Mouse (Mus musculus) CH12.LX (cell line): ENCODE measurements around the gene Msi2. TPM values are rescaled to one million over a fixed set of nuclear protein-coding genes. Genes with fewer than 3 reads are reported as not detected.

Experiments used
- DNase-seq: peaks from one replicate; pipeline ENCODE4 v3.0.0-alpha.2; 2013; ENCODE audit errors: extremely low read depth
- H3K27ac ChIP-seq: 2 replicates; pipeline ENCODE4 v1.5.1; 2012; ENCODE audit warnings: low read depth, mild to moderate bottlenecking, control low read depth, moderate library complexity; ENCODE audit not compliant: insufficient read depth
- H3K27me3 ChIP-seq: replicated peaks from 2 replicates; pipeline ENCODE3; 2012; ENCODE audit warnings: inconsistent platforms
- H3K36me3 ChIP-seq, 2 experiments: replicated peaks in 1 of 2; 2 replicates each; pipeline versions ENCODE3 to v1.6.1; 2012; ENCODE audit warnings: inconsistent platforms in 1 of 2, low read length in 1 of 2, mild to moderate bottlenecking in 1 of 2, mixed read lengths in 1 of 2, moderate library complexity in 1 of 2; ENCODE audit not compliant: control insufficient read depth in 1 of 2, insufficient read depth in 1 of 2
- H3K4me1 ChIP-seq, 2 experiments: 2 replicates each; pipeline ENCODE4 v1.6.1; 2012; ENCODE audit warnings: inconsistent platforms in 1 of 2, moderate library complexity in 1 of 2; ENCODE audit not compliant: insufficient read depth in 2 of 2, control insufficient read depth in 1 of 2
- H3K4me2 ChIP-seq: 2 replicates; pipeline ENCODE4 v1.6.1; 2012; ENCODE audit warnings: low read depth, mild to moderate bottlenecking, control low read depth; ENCODE audit not compliant: poor library complexity, insufficient read depth, severe bottlenecking
- H3K4me3 ChIP-seq, 3 experiments: fragments of 150-350 bp in 1 of 3; sonication (generic) in 1 of 3; replicated peaks in 1 of 3; 2 replicates each; pipeline versions ENCODE3 to v1.5.1; 2011 to 2012; ENCODE audit warnings: low read depth in 2 of 3, low read length in 2 of 3, mild to moderate bottlenecking in 2 of 3, moderate library complexity in 2 of 3, control low read depth in 1 of 3, improper control_type of control experiment in 1 of 3, inconsistent platforms in 1 of 3, mixed read lengths in 1 of 3; ENCODE audit not compliant: poor library complexity in 1 of 3
- H3K79me2 ChIP-seq: replicated peaks from 2 replicates; pipeline ENCODE4 v1.6.1; 2012; ENCODE audit warnings: mild to moderate bottlenecking, moderate library complexity; ENCODE audit not compliant: control insufficient read depth, poor library complexity, insufficient read depth, severe bottlenecking; ENCODE audit errors: extremely low read depth
- H3K9ac ChIP-seq: 2 replicates; pipeline ENCODE4 v1.6.1; 2012; ENCODE audit warnings: low read depth, mild to moderate bottlenecking, control low read depth, moderate library complexity; ENCODE audit not compliant: insufficient read depth
- H3K9me3 ChIP-seq: replicated peaks from 2 replicates; pipeline ENCODE3; 2012; ENCODE audit warnings: low read length, inconsistent platforms, mixed read lengths
- BHLHE40 ChIP-seq: IDR thresholded peaks from 2 replicates; pipeline ENCODE4 v1.6.1; 2011; ENCODE audit warnings: mild to moderate bottlenecking, low read depth, low read length, improper control_type of control experiment
- CHD1 ChIP-seq: IDR thresholded peaks from 2 replicates; pipeline ENCODE4 v1.6.1; 2012; ENCODE audit warnings: low read depth, low read length, improper control_type of control experiment, inconsistent platforms
- E2F4 ChIP-seq: IDR thresholded peaks from 2 replicates; pipeline ENCODE4 v1.6.1; 2011; ENCODE audit warnings: low read depth, low read length, improper control_type of control experiment; ENCODE audit not compliant: insufficient replicate concordance
- ETS1 ChIP-seq: conservative IDR thresholded peaks from 2 replicates; pipeline ENCODE4 v1.6.1; 2012; ENCODE audit warnings: low read depth, mild to moderate bottlenecking, inconsistent platforms, low read length, improper control_type of control experiment, moderate library complexity
- JUN ChIP-seq: IDR thresholded peaks from 2 replicates; pipeline ENCODE4 v1.6.1; 2011; ENCODE audit warnings: low read depth, mild to moderate bottlenecking, low read length, improper control_type of control experiment, moderate library complexity; ENCODE audit not compliant: insufficient read depth
- JUND ChIP-seq: conservative IDR thresholded peaks from 2 replicates; pipeline ENCODE4 v1.6.1; 2011; ENCODE audit warnings: low read depth, low read length, improper control_type of control experiment
- KAT2A ChIP-seq: IDR thresholded peaks from 2 replicates; pipeline ENCODE4 v1.6.1; 2012; ENCODE audit warnings: low read length, improper control_type of control experiment, inconsistent platforms; ENCODE audit not compliant: insufficient replicate concordance
- MAFK ChIP-seq: IDR thresholded peaks from 2 replicates; pipeline ENCODE4 v1.6.1; 2011; ENCODE audit warnings: low read length, improper control_type of control experiment; ENCODE audit not compliant: insufficient replicate concordance
- MEF2A ChIP-seq: IDR thresholded peaks from 2 replicates; pipeline ENCODE4 v1.6.1; 2014; ENCODE audit warnings: low read depth, mild to moderate bottlenecking, inconsistent platforms, low read length, improper control_type of control experiment, borderline replicate concordance
- MXI1 ChIP-seq: IDR thresholded peaks from 2 replicates; pipeline ENCODE4 v1.6.1; 2011; ENCODE audit warnings: mild to moderate bottlenecking, low read depth, low read length, improper control_type of control experiment
- MYC ChIP-seq: IDR thresholded peaks from 2 replicates; pipeline ENCODE4 v1.6.1; 2011; ENCODE audit warnings: low read depth, mild to moderate bottlenecking, improper control_type of control experiment, low read length
- NELFE ChIP-seq: IDR thresholded peaks from 2 replicates; pipeline ENCODE4 v1.6.1; 2011; ENCODE audit warnings: low read depth, low read length, improper control_type of control experiment
- NRF1 ChIP-seq: IDR thresholded peaks from 2 replicates; pipeline ENCODE4 v1.6.1; 2014; ENCODE audit warnings: low read depth, mild to moderate bottlenecking, inconsistent platforms, low read length, improper control_type of control experiment, moderate library complexity
- POLR2A ChIP-seq: IDR thresholded peaks from 2 replicates; pipeline ENCODE4 v1.6.1; 2011; ENCODE audit warnings: low read depth, mild to moderate bottlenecking, improper control_type of control experiment, low read length
- SIN3A ChIP-seq: IDR thresholded peaks from 2 replicates; pipeline ENCODE4 v1.6.1; 2012; ENCODE audit warnings: low read length, improper control_type of control experiment, inconsistent platforms
- TCF12 ChIP-seq: IDR thresholded peaks from 2 replicates; pipeline ENCODE4 v1.6.1; 2014; ENCODE audit warnings: low read depth, mild to moderate bottlenecking, inconsistent platforms, low read length, improper control_type of control experiment
- USF2 ChIP-seq: conservative IDR thresholded peaks from 2 replicates; pipeline ENCODE4 v1.6.1; 2011; ENCODE audit warnings: low read depth, low read length, improper control_type of control experiment
- dilution Hi-C: fragments of 300-500 bp; cut with MboI; formaldehyde crosslinking; loops from 2 replicates; pipeline ENCODE4 v1.14.3; 2020; ENCODE audit warnings: low sequenced_read_pairs; ENCODE audit not compliant: extremely low pct_unique_long_range_greater_than_20kb, extremely low pct_ligation_motif_present
- in situ Hi-C: fragments of 300-500 bp; cut with MboI; formaldehyde crosslinking; loops from 3 replicates; pipeline ENCODE4 v1.14.3; 2019; ENCODE audit warnings: low sequenced_read_pairs, low pct_ligation_motif_present, low pct_unique_long_range_greater_than_20kb, mixed read lengths
- polyA plus RNA-seq: library from polyadenylated mRNA; unstranded; fragments of >175 nt; gene quantifications from 2 replicates; pipeline ENCODE4 v1.2.1, GENCODE M21; 2012; ENCODE audit warnings: low read depth; ENCODE audit not compliant: insufficient read length
- total RNA-seq, 2 experiments: library from RNA; depleted of rRNA; stranded (reverse); fragments of 300-350 nt in 1 of 2; fragments of >200 nt in 1 of 2; gene quantifications; 2 replicates each; pipeline ENCODE4 v1.2.3; 2012 to 2014

Gene Msi2
- total and polyA plus RNA-seq, 3 experiments: 40.3 to 73.1 (median 52.6) TPM

- dilution Hi-C loops: no loop called here
- H3K27me3 ChIP-seq: no peaks in the 10 kb centered on the region
- no peak overlapping the region for H3K4me2 ChIP-seq
- in situ Hi-C loops: no loop called here
- no peak for TF ChIP-seq CHD1
- no peak for TF ChIP-seq NRF1
- TF ChIP-seq E2F4: no peak
- no peak for TF ChIP-seq POLR2A
- no peak for TF ChIP-seq BHLHE40
- TF ChIP-seq TCF12: no peak
- TF ChIP-seq SIN3A: no peak
- TF ChIP-seq KAT2A: no peak
- TF ChIP-seq USF2: no peak
- no peak for TF ChIP-seq ETS1
- TF ChIP-seq JUND: no peak
- no peak for TF ChIP-seq NELFE
- no peak for TF ChIP-seq MAFK
- no peak for TF ChIP-seq MYC
- no peak for TF ChIP-seq MEF2A
- no peak for TF ChIP-seq MXI1
- peaks cover 60 to 97% of the 10 kb centered on the region in 2 experiments for H3K4me1 ChIP-seq
- H3K36me3 ChIP-seq: peaks cover 0 to 67% of the 10 kb centered on the region in 2 experiments
- H3K9me3 ChIP-seq: no peaks in the 10 kb centered on the region
- H3K4me3 ChIP-seq: no peak overlapping the region
- H3K27ac ChIP-seq: no peak overlapping the region
- DNase-seq: no peak
- H3K9ac ChIP-seq: no peak overlapping the region
- H3K79me2 ChIP-seq: no peaks in the 10 kb centered on the region
Measured at GRCm38 (mm10) chr11:88538710-88539340, 179.5 kb downstream of the Msi2 start.

- dilution Hi-C loops: no loop called here
- DNase-seq: no peak
Measured at GRCm38 (mm10) chr11:88537344-88537743, 181.0 kb downstream of the Msi2 start.

More at GRCm38 (mm10) chr11:88537344-88537743, 181.0 kb downstream of the Msi2 start:
- peak overlapping the region; percentile 37 for H3K4me2 ChIP-seq
- H3K9me3 ChIP-seq: no peaks in the 10 kb centered on the region
- H3K4me3 ChIP-seq: peak overlapping the region in 1 of 3 experiments; percentile 20
- no peaks in the 10 kb centered on the region for H3K79me2 ChIP-seq
- H3K27me3 ChIP-seq: no peaks in the 10 kb centered on the region
- H3K4me1 ChIP-seq: peaks cover 51 to 95% of the 10 kb centered on the region in 2 experiments
- H3K9ac ChIP-seq: no peak overlapping the region
- peaks cover 0 to 67% of the 10 kb centered on the region in 2 experiments for H3K36me3 ChIP-seq
- H3K27ac ChIP-seq: peak overlapping the region; percentile 51
- in situ Hi-C loops: no loop called here
- TF ChIP-seq JUN (no peak), CHD1 (0 out of 2 replicates have a peak, but pooled peaks have one; percentile 33)
- TF ChIP-seq, all 38 proteins: peak for 1
